In genomic region chr8:85500955-85501685, GRCm38 (mm10) we compare ENCODE assay signal across 7 mouse cellular contexts. TPM values are rescaled to one million over a fixed set of nuclear protein-coding genes. Genes with fewer than 3 reads are reported as not detected.
DNase-seq lines count a peak whose midpoint lies in the region; ATAC-seq and TF ChIP-seq lines count a peak whose summit lies in the region.

No protein-coding gene starts in this region.

- TF ChIP-seq POLR2A in lung, adult 2 months (IDR thresholded peaks at IDR 0.05; ENCODE audit: borderline replicate concordance, extremely low read depth, low read depth, low read length) = no peak
- TF ChIP-seq POLR2A in cerebellum, adult 2 months (IDR thresholded peaks at IDR 0.05; ENCODE audit: borderline replicate concordance, insufficient read depth, low read length) = no peak

- H3K9me3 ChIP-seq in lung, embryonic 16.5 days (ENCODE audit: control insufficient read depth, low read length) = no peaks in the 10 kb centered on the region
- H3K9me3 ChIP-seq in midbrain, embryonic 15.5 days = no peaks in the 10 kb centered on the region

- no peak for DNase-seq in lung, adult 2 months
- peak; percentile 56 to 74 for DNase-seq in cerebellum, adult 2 months
- peak; percentile 45 for DNase-seq in heart, adult 8-10 months (ENCODE audit: low spot score)
- no peak for DNase-seq in kidney, adult 9 months

- H3K27ac ChIP-seq in lung, embryonic 16.5 days (ENCODE audit: low read length) = 0 out of 2 replicates have a peak overlapping the region, but pooled peaks have one; percentile 12
- H3K27ac ChIP-seq in cerebellum, adult 2 months (ENCODE audit: insufficient read depth, low read length) = peak overlapping the region; percentile 12; the same call in 1 of the 2 replicates
- H3K27ac ChIP-seq in midbrain, embryonic 15.5 days = peak overlapping the region; percentile 10

- ATAC-seq in lung, embryonic 16.5 days (ENCODE audit: low read depth) = peak; percentile 76
- peak; percentile 80 for ATAC-seq in midbrain, embryonic 15.5 days (replicated peaks)
- ATAC-seq in CD4-positive, CD25-positive, alpha-beta regulatory T cell, adult 4 months = no peak

- TF ChIP-seq CTCF in lung, adult 2 months (IDR thresholded peaks at IDR 0.05; ENCODE audit: insufficient read depth, low read length) = no peak
- TF ChIP-seq CTCF in cerebellum, adult 2 months (IDR thresholded peaks at IDR 0.05; ENCODE audit: borderline replicate concordance, insufficient read depth, low read depth, low read length) = no peak

- H3K9ac ChIP-seq in lung, embryonic 16.5 days (ENCODE audit: low read length) = no peak overlapping the region
- no peak overlapping the region for H3K9ac ChIP-seq in midbrain, embryonic 15.5 days

- no peak overlapping the region for H3K4me3 ChIP-seq in lung, embryonic 16.5 days (ENCODE audit: low read length)
- no peak overlapping the region for H3K4me3 ChIP-seq in lung, adult 2 months (replicated peaks; ENCODE audit: extremely low read depth, low read depth, low read length)
- H3K4me3 ChIP-seq in cerebellum, adult 2 months (replicated peaks; ENCODE audit: insufficient read depth, low read depth, low read length) = no peak overlapping the region
- H3K4me3 ChIP-seq in midbrain, embryonic 15.5 days = no peak overlapping the region

- H3K27me3 ChIP-seq in lung, embryonic 16.5 days (ENCODE audit: control insufficient read depth, insufficient read depth, low read depth, low read length) = no peaks in the 10 kb centered on the region
- no peaks in the 10 kb centered on the region for H3K27me3 ChIP-seq in cerebellum, adult 2 months (ENCODE audit: control insufficient read depth, insufficient read depth, low read length)
- no peaks in the 10 kb centered on the region for H3K27me3 ChIP-seq in midbrain, embryonic 15.5 days (replicated peaks)

- 70% methylated on average over 11 of the region's 11 CpGs for WGBS in lung, embryonic 16.5 days
- 84% methylated on average over 11 of the region's 11 CpGs for WGBS in lung, adult 2 months
- 25% methylated on average over 11 of the region's 11 CpGs for WGBS in cerebellum, adult 2 months
- 66% methylated on average over 11 of the region's 11 CpGs for WGBS in midbrain, embryonic 15.5 days

- H3K36me3 ChIP-seq in lung, embryonic 16.5 days (ENCODE audit: control insufficient read depth, insufficient read depth, low read length) = peaks cover 4% of the 10 kb centered on the region; the same call in 1 of the 2 replicates
- H3K36me3 ChIP-seq in midbrain, embryonic 15.5 days (replicated peaks) = peaks cover 14% of the 10 kb centered on the region; the same call in 1 of the 2 replicates

- H3K4me2 ChIP-seq in lung, embryonic 16.5 days (ENCODE audit: low read depth, low read length) = no peak overlapping the region
- no peak overlapping the region for H3K4me2 ChIP-seq in midbrain, embryonic 15.5 days

- H3K4me1 ChIP-seq in lung, embryonic 16.5 days (replicated peaks; ENCODE audit: control insufficient read depth, insufficient read depth, low read length) = peaks cover 12% of the 10 kb centered on the region
- H3K4me1 ChIP-seq in lung, adult 2 months (ENCODE audit: control insufficient read depth, insufficient read depth, low read length) = peaks cover 2% of the 10 kb centered on the region; the same call in 1 of the 2 replicates
- H3K4me1 ChIP-seq in cerebellum, adult 2 months (ENCODE audit: control insufficient read depth, insufficient read depth, low read length) = peaks cover 11% of the 10 kb centered on the region
- peaks cover 4% of the 10 kb centered on the region for H3K4me1 ChIP-seq in midbrain, embryonic 15.5 days

RNA-seq across cellular contexts. Expression of gene Gpt2, which starts 8.7 kb away (rescaled TPM):
- 13.8 and 15.5 TPM in 2 replicates for polyA plus RNA-seq in lung, embryonic 16.5 days (2015; fragmentation: Nextera tagmentation; extraction: Ambion mirVana)
- polyA plus RNA-seq in lung, adult 2 months (2012; rRNA removed) = 9.6 and 16.4 TPM in 2 replicates
- polyA plus RNA-seq in cerebellum, adult 2 months (2012; rRNA removed) = 40.5 and 41.0 TPM in 2 replicates
- total RNA-seq in heart, adult 8-10 months (2022) = 10 to 100 TPM; 28.6 to 35.9 (median 32.9) TPM
- 39.3 and 40.1 TPM in 2 replicates for polyA plus RNA-seq in midbrain, embryonic 15.5 days (2015; fragmentation: Nextera tagmentation; extraction: Ambion mirVana)
- polyA plus RNA-seq in CD4-positive, CD25-positive, alpha-beta regulatory T cell, adult 4 months (2017; shearing (Covaris generic)) = under 1 TPM; 0.12 to 0.54 TPM

RNA-seq across cellular contexts. Expression of gene Dnaja2, which starts 54.0 kb away (rescaled TPM):
- 133 and 149 TPM in 2 replicates for polyA plus RNA-seq in lung, embryonic 16.5 days (2015; fragmentation: Nextera tagmentation; extraction: Ambion mirVana)
- 5.5 and 10.9 TPM in 2 replicates for polyA plus RNA-seq in lung, adult 2 months (2012; rRNA removed)
- polyA plus RNA-seq in cerebellum, adult 2 months (2012; rRNA removed) = 102 and 108 TPM in 2 replicates
- total RNA-seq in heart, adult 8-10 months (2022) = 100 to 1,000 TPM; 222 to 298 (median 267) TPM
- 175 and 178 TPM in 2 replicates for polyA plus RNA-seq in midbrain, embryonic 15.5 days (2015; fragmentation: Nextera tagmentation; extraction: Ambion mirVana)
- polyA plus RNA-seq in CD4-positive, CD25-positive, alpha-beta regulatory T cell, adult 4 months (2017; shearing (Covaris generic)) = 100 to 1,000 TPM; 148 to 158 TPM

Comparison
In these comparisons a context has a peak if more than half of its experiments do, and no peak if none do; other contexts are left out.
1. DNase-seq: peak in cerebellum, adult 2 months (2 of 2) and heart, adult 8-10 months (single experiment); none in lung, adult 2 months (single experiment) and kidney, adult 9 months (single experiment).
2. Peak in every context shown above with its lines, with median percentiles within 50 percentile points of each other: H3K27ac ChIP-seq.